Mouse (Mus musculus): Measurements from ENCODE around the gene Pex7. TPM values are rescaled to one million over a fixed set of nuclear protein-coding genes. Genes with fewer than 3 reads are reported as not detected.

Pex7 gene
- 29.9 and 33.7 TPM in 2 replicates for polyA plus RNA-seq (2015; fragmentation: Nextera tagmentation; extraction: Ambion mirVana)

DNA sequence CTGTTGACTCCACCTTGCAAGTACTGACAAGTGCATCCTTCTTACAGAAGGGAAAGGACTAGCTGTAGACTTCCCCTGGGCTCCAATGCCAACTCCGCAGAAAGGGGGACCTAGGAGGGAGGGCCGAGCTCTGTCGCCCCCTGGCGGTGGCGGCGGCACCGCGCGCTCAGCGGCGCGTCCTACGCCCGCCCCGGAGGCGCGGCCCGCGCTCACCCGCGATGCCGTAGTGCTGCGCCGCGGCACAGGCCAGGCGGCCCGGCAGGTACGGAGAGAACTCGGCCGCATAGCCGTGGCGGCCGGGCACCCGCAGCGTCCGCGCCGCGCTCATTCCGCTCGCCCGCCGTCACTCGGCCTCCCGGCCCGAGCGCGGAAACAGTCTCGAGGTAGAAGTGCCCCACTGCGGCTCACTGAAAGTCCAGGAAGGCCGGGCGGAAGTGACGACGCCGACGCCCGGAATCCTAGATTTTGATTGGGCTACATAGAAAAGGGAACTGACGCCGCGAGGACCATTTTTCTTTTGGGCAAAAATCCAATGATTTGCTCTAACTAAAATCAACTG is at the start of gene Pex7:
TSS of gene Pex7 (minus strand) at position 444 of the 559 bp plus-strand sequence.
- ATAC-seq (ENCODE audit: borderline replicate concordance, extremely low read depth, low FRiP score, low TSS enrichment), result peak; percentile 98
- Histone ChIP-seq H3K4me3 (peak within 1 kb of the TSS; percentile 85), H3K4me1 (no peaks in the 10 kb centered on the region), H3K36me3 (no peaks in the 10 kb centered on the region), H3K9ac (peak within 1 kb of the TSS; percentile 90), H3K4me2 (peak within 1 kb of the TSS; percentile 33), H3K9me3 (no peaks in the 10 kb centered on the region), H3K27ac (peak within 1 kb of the TSS; percentile 98), H3K27me3 (no peaks in the 10 kb centered on the region)
- under 1% methylated on average over 60 of the region's 60 CpGs for WGBS

DNA sequence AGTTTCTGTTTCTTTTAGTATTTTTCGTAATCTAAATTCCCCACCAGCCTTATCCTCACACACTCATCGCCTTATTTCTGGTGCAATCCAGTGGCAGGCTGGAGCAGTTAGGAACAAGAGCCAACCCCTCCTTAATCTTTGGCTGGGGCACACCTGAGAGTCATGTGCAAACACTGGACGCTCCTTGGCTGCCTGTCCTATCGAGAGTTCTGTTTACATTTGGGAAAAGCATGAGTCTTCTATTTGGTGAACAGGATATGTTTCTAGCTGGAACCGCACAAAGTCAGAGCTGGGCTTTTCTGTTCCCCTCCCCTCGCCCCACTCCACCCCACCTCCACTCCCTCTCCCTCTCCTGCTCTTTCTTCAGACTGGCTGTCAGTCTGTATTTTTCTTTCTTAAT is 49.3 kb upstream of the Pex7 start:
- H3K36me3 ChIP-seq, result no peaks in the 10 kb centered on the region
- H3K4me1 ChIP-seq, result peaks cover 33% of the 10 kb centered on the region
- ATAC-seq (ENCODE audit: borderline replicate concordance, extremely low read depth, low FRiP score, low TSS enrichment), result peak; percentile 89
- H3K4me3 ChIP-seq, result no peak overlapping the region
- peak overlapping the region; percentile 30; the same call in 1 of the 2 replicates for H3K4me2 ChIP-seq
- H3K9me3 ChIP-seq, result no peaks in the 10 kb centered on the region
- H3K27me3 ChIP-seq, result no peaks in the 10 kb centered on the region
- 16% methylated on average over 6 of the region's 6 CpGs for whole genome bisulfite sequencing
- H3K9ac ChIP-seq, result no peak overlapping the region
- H3K27ac ChIP-seq, result peak overlapping the region; percentile 71

DNA sequence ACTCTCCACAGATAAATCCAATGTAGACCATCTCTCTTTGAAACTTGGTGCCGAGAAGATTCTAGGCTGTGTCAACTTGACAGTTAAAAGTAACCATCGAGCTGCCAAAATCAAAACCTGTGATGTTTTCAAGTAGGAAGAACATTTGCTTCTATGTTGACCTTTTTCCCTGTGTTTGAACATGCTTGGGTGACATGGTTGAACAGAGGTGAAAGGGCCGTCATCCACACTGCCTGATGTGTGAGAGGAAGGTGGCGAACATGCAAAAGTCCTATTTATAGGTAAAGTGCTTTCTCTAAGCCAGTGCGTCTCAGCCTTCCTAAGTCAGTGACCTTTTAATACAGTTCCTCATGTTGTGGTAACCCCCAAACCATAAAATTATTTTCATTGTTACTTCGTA is 48.3 kb upstream of the Pex7 start:
- no peaks in the 10 kb centered on the region for H3K36me3 ChIP-seq
- no peak overlapping the region for H3K4me3 ChIP-seq
- H3K4me1 ChIP-seq, result peaks cover 33% of the 10 kb centered on the region
- WGBS, result 73% methylated on average over 6 of the region's 6 CpGs
- no peak overlapping the region for H3K9ac ChIP-seq
- H3K9me3 ChIP-seq, result no peaks in the 10 kb centered on the region
- H3K27ac ChIP-seq, result peak overlapping the region; percentile 71; the same call in 1 of the 2 replicates
- no peak overlapping the region for H3K4me2 ChIP-seq
- H3K27me3 ChIP-seq, result no peaks in the 10 kb centered on the region
- no peak for ATAC-seq (ENCODE audit: borderline replicate concordance, extremely low read depth, low FRiP score, low TSS enrichment)

DNA sequence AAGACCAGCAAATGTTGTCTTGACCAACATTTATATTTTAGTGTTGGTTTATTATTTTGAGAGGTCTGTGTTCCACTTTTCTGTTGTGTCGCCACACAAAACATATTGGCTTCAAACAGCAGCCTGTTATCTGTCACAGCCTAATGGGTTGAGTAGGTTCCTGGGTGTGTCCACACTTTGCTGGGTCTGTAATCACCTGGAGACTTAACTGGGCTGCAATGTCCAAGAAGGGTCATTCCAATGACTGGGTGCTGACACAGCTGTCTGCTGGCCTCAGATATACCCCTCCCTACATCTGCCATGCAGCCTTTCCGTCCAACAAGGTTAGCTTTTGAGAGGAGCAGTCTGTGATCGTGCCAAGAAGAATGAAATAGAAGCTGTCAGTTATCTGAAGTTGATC is 47.1 kb upstream of the Pex7 start:
- Histone ChIP-seq H3K36me3 (no peaks in the 10 kb centered on the region), H3K27me3 (no peaks in the 10 kb centered on the region), H3K9ac (no peak overlapping the region), H3K4me3 (no peak overlapping the region), H3K9me3 (no peaks in the 10 kb centered on the region), H3K4me2 (no peak overlapping the region), H3K4me1 (peaks cover 33% of the 10 kb centered on the region), H3K27ac (no peak overlapping the region)
- no peak for ATAC-seq (ENCODE audit: borderline replicate concordance, extremely low read depth, low FRiP score, low TSS enrichment)
- 66% methylated on average over 3 of the region's 3 CpGs for WGBS

DNA sequence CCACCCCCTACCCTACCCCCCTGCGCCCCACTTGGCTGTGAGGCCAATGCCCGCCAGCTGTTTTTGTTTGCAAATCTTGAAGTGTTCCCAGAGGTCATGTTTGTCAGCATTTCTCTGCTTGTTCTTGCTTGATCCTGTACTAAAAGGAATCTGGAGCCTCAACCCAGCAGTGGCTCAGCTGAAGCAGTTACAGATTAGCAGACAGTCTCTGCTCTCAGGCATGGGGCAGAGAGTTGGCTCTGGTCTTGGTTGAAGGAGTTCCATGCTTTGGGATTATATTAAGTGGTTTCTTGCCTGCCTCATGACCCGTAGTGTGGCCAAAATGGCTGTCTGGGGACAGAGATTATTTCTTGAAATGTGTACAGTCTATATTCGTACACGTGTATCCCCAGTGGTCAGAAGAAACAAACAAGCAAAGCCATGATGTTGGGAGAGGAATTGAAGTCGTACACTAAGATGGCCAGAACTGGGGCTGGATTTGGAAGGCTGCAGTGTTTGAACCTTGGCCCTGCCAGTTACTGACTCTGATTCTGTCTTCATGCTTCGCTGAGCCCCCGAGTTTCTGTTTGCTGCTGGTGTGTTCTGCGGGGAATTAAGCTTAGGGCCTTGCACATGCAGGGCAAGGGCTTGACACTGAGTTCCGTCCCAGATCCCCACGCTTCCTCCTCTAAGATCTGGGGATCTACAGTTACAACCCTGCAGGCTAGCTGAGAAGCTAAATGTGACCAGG is 45.7 kb upstream of the Pex7 start:
- H3K9ac ChIP-seq, result no peak overlapping the region
- 69% methylated on average over 11 of the region's 11 CpGs for WGBS

DNA sequence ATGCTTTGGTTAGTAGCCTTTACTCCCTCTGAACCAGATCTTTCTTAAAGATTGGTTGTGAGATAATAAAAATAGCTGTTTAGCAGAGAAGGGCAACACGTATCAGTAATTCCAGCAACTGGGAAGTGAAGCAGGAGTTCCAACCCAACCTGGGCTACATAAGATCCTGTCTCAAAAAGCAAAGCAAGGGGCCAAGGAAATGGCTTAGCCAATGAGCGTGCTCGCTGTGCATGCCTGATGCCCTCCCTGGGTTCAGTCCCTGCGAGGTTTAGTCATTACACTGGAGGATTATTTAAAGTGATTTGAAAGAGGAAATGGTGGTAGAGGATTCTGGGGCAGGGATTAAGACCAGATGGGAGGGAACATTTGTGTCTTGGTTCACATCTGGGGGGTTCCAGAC is 41.6 kb upstream of the Pex7 start:
- Histone ChIP-seq H3K4me3 (no peak overlapping the region), H3K27me3 (no peaks in the 10 kb centered on the region), H3K9me3 (no peaks in the 10 kb centered on the region), H3K9ac (no peak overlapping the region), H3K36me3 (no peaks in the 10 kb centered on the region), H3K4me2 (no peak overlapping the region), H3K4me1 (0 out of 2 replicates have a peak, but pooled peaks cover 13% of the 10 kb centered on the region), H3K27ac (no peak overlapping the region)
- WGBS, result 90% methylated on average over 4 of the region's 4 CpGs
- ATAC-seq (ENCODE audit: borderline replicate concordance, extremely low read depth, low FRiP score, low TSS enrichment), result no peak

More for the DNA sequence above, 45.7 kb upstream of the Pex7 start:
- H3K4me1 ChIP-seq, result peaks cover 33% of the 10 kb centered on the region
- no peak overlapping the region for H3K4me2 ChIP-seq
- H3K27ac ChIP-seq, result no peak overlapping the region
- no peaks in the 10 kb centered on the region for H3K36me3 ChIP-seq
- H3K4me3 ChIP-seq, result no peak overlapping the region
- ATAC-seq (ENCODE audit: borderline replicate concordance, extremely low read depth, low FRiP score, low TSS enrichment), result no peak
- H3K9me3 ChIP-seq, result no peaks in the 10 kb centered on the region
- H3K27me3 ChIP-seq, result no peaks in the 10 kb centered on the region

DNA sequence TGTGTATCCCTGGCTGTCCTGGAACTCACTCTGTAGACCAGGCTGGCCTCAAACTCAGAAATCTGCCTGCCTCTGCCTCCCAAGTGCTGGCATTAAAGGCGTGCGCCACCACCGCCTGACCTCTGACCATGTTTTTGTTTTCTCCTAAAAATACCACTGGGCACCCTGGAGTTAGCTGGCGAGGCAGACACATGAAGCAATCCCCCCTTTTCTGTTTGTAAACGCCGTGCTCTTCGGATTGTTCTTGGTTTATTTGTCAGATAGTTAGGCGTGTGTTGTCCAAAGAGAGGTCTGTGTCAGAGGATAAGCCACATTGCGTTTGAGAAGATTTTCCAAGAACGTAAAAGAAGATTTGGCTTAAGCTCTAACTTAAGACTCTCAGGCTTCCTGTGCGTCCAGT is 40.9 kb upstream of the Pex7 start:
- Histone ChIP-seq H3K4me3 (no peak overlapping the region), H3K27me3 (no peaks in the 10 kb centered on the region), H3K9me3 (no peaks in the 10 kb centered on the region), H3K9ac (no peak overlapping the region), H3K4me2 (no peak overlapping the region), H3K27ac (no peak overlapping the region), H3K4me1 (0 out of 2 replicates have a peak, but pooled peaks cover 11% of the 10 kb centered on the region), H3K36me3 (no peaks in the 10 kb centered on the region)
- ATAC-seq (ENCODE audit: borderline replicate concordance, extremely low read depth, low FRiP score, low TSS enrichment), result no peak
- 89% methylated on average over 11 of the region's 11 CpGs for WGBS

DNA sequence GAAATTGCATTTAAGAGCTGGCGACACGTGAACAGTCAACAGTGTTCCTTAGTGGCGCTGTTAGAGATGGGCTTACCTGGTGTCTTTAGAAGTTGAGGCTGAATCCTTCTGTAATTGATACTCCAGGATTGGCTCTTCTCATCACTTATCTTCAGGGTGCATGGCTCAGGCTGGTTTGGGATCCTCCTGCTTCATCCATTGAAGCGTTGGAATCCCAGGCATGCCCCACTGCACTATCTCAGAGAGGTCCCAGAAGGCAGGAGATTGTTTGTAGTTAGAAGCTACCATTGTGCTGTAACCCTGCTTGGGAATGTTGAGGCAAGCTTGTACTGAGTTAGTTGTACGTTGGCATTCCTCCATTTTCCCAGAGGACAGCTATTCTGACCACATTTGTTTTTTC is 40.4 kb upstream of the Pex7 start:
- Histone ChIP-seq H3K9me3 (no peaks in the 10 kb centered on the region), H3K4me3 (no peak overlapping the region), H3K27ac (no peak overlapping the region), H3K27me3 (no peaks in the 10 kb centered on the region), H3K36me3 (no peaks in the 10 kb centered on the region), H3K4me1 (0 out of 2 replicates have a peak, but pooled peaks cover 6% of the 10 kb centered on the region), H3K4me2 (no peak overlapping the region), H3K9ac (no peak overlapping the region)
- no peak for ATAC-seq (ENCODE audit: borderline replicate concordance, extremely low read depth, low FRiP score, low TSS enrichment)
- whole genome bisulfite sequencing, result 93% methylated on average over 5 of the region's 5 CpGs

DNA sequence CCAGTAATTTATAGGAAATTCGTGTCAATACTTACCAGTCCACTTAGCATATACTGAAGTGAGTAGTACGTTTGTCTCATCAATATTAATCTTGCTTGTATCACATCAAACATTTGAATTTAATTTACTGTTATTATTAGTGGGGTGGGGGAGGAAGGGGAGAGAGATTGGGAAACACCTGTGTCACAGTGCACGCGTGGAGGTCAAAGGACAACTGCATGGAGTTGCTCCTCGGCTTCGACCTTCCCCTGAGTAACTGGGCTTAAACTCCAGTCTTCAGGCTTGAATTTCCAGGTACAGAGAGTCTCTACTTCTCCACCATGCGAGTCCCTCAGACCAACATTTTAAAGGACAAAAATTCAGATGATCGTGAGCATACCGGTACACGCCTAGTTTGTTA is 40.0 kb upstream of the Pex7 start:
- no peak for ATAC-seq (ENCODE audit: borderline replicate concordance, extremely low read depth, low FRiP score, low TSS enrichment)
- Histone ChIP-seq H3K36me3 (no peaks in the 10 kb centered on the region), H3K9ac (no peak overlapping the region), H3K4me2 (no peak overlapping the region), H3K4me3 (no peak overlapping the region), H3K9me3 (no peaks in the 10 kb centered on the region), H3K4me1 (0 out of 2 replicates have a peak, but pooled peaks cover 4% of the 10 kb centered on the region), H3K27ac (no peak overlapping the region), H3K27me3 (no peaks in the 10 kb centered on the region)
- 89% methylated on average over 10 of the region's 10 CpGs for WGBS

DNA sequence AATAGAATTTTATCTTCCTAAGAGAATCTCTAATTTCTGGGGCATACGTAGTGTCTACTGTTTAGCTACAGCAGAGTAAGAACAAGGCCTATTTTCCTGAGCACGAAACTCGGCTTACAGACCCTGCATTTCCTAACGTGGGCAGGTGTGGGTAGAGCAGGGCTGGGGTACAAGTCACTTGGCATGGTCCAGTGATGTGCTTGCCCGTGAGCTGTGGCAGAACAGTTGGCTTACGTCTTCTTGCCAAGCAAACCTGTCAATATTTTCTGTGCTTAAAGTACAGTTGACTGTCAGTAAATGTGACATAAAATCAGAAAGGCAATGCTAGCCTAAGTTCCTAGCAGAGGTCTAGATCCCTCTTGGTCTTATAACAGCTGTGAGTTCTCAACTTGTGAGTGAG is 39.2 kb upstream of the Pex7 start:
- WGBS, result 77% methylated on average over 6 of the region's 6 CpGs
- no peak for ATAC-seq (ENCODE audit: borderline replicate concordance, extremely low read depth, low FRiP score, low TSS enrichment)
- Histone ChIP-seq H3K27ac (no peak overlapping the region), H3K27me3 (no peaks in the 10 kb centered on the region), H3K9ac (no peak overlapping the region), H3K4me3 (no peak overlapping the region), H3K4me1 (0 out of 2 replicates have a peak, but pooled peaks cover 4% of the 10 kb centered on the region), H3K4me2 (no peak overlapping the region), H3K9me3 (no peaks in the 10 kb centered on the region), H3K36me3 (no peaks in the 10 kb centered on the region)

DNA sequence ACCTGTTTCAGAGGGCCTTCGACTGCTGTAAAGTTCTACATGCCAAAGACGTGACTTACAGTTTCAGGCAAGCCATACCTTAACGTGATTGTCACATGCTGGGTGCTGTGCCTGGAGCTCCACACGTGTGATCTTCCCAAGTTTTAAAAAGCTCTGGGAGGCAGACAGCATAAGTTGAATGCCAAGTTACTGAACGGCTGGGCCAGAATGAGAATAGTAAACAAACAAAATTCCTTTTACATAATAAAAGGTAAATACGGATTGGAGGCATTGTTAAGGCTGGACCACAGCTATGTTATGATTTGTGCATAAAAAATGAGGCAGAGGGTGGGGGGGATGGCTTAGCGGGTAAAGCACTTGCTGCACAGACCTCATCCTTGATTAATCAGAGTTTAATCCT is 38.2 kb upstream of the Pex7 start:
- 58% methylated on average over 7 of the region's 7 CpGs for WGBS
- no peaks in the 10 kb centered on the region for H3K27me3 ChIP-seq
- no peak overlapping the region for H3K27ac ChIP-seq
- no peak overlapping the region for H3K4me2 ChIP-seq
- H3K4me1 ChIP-seq, result 0 out of 2 replicates have a peak, but pooled peaks cover 4% of the 10 kb centered on the region
- H3K9ac ChIP-seq, result no peak overlapping the region
- H3K4me3 ChIP-seq, result no peak overlapping the region
- H3K9me3 ChIP-seq, result no peaks in the 10 kb centered on the region
- ATAC-seq (ENCODE audit: borderline replicate concordance, extremely low read depth, low FRiP score, low TSS enrichment), result no peak
- H3K36me3 ChIP-seq, result no peaks in the 10 kb centered on the region

DNA sequence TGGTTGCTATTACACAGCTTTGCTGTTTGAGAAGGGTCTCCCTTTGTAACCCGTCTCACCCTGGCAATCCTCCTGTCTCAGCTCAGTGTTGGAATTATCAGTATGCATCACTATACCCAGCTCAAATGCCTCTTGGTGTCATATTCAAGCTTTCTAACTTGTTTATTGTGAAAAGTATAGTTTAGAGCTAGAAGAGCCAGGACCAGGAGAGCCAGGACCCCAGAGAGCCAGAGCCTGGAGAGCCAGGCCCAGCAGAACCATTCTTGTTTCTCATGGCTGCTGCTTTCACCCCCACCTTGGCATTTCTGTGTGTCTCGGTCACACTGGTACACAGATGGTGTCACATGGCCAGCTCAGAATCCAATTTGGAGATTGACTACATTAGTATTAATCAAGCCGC is 35.1 kb upstream of the Pex7 start:
- no peaks in the 10 kb centered on the region for H3K36me3 ChIP-seq
- 96% methylated on average over 3 of the region's 3 CpGs for WGBS
- no peak overlapping the region for H3K9ac ChIP-seq
- ATAC-seq (ENCODE audit: borderline replicate concordance, extremely low read depth, low FRiP score, low TSS enrichment), result no peak
- no peak overlapping the region for H3K4me2 ChIP-seq
- no peaks in the 10 kb centered on the region for H3K27me3 ChIP-seq
- H3K4me1 ChIP-seq, result peaks cover 9% of the 10 kb centered on the region; the same call in 1 of the 2 replicates
- no peaks in the 10 kb centered on the region for H3K9me3 ChIP-seq
- H3K4me3 ChIP-seq, result no peak overlapping the region
- no peak overlapping the region for H3K27ac ChIP-seq

All from lung, embryonic 15.5 days (tissue).